In the genomic region with DNA sequence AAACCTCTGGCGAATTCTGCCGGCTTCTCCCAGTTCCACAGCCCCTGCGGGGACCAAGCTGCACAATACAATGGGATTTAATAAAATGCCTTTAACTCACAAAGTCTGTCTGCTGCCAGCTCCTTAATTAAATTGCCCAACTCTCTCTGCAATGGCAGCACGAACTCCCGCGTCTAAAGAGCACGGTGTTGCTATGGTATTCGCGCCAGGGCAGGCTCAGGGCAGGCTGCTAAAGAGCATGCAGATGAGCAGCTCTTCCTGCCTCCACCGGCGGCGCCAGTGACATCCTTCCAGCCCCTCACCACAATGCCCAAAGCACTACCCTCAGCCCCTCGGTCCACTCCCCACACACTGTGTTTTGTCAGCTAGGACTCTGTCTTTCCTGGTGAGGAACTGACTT, we compare ENCODE assay signal across 12 mouse cellular contexts. TPM values are rescaled to one million over a fixed set of nuclear protein-coding genes. Genes with fewer than 3 reads are reported as not detected.
DNase-seq lines count a peak whose midpoint lies in the region; ATAC-seq and TF ChIP-seq lines count a peak whose summit lies in the region.
"Had no signal": no experiment of that assay in that cellular context is flagged by ENCODE, and none has a peak within 500 bp of the region (broad histone marks: within the 10 kb centered on the region; RNA-seq: fewer than 3 reads in every experiment).

No protein-coding gene starts in this region.

- WGBS in intestine, embryonic 15.5 days = 12% methylated on average over 13 of the region's 13 CpGs
- WGBS in intestine, embryonic 16.5 days = 11% methylated on average over 13 of the region's 13 CpGs
- under 1% methylated on average over 13 of the region's 13 CpGs for WGBS in forebrain, embryonic 12.5 days
- 3% methylated on average over 13 of the region's 13 CpGs for WGBS in midbrain, embryonic 12.5 days

- no peaks in the 10 kb centered on the region for H3K36me3 ChIP-seq in intestine, embryonic 15.5 days
- H3K36me3 ChIP-seq in intestine, embryonic 16.5 days (ENCODE audit: control insufficient read depth, insufficient read depth, low read length) = no peaks in the 10 kb centered on the region
- no peaks in the 10 kb centered on the region for H3K36me3 ChIP-seq in forebrain, embryonic 12.5 days (replicated peaks)
- no peaks in the 10 kb centered on the region for H3K36me3 ChIP-seq in midbrain, embryonic 12.5 days
- H3K36me3 ChIP-seq: G1E had no signal

- no peak overlapping the region for H3K4me3 ChIP-seq in intestine, embryonic 15.5 days (replicated peaks)
- no peak overlapping the region for H3K4me3 ChIP-seq in intestine, embryonic 16.5 days (ENCODE audit: low read length)
- H3K4me3 ChIP-seq in forebrain, embryonic 12.5 days (replicated peaks) = no peak overlapping the region
- H3K4me3 ChIP-seq in midbrain, embryonic 12.5 days = no peak overlapping the region
- H3K4me3 ChIP-seq in gastrocnemius, adult 2 months = no peak overlapping the region
- H3K4me3 ChIP-seq: heart, adult 2 months had no signal

- 0 out of 2 replicates have a peak, but pooled peaks have one; percentile 28 for ATAC-seq in intestine, embryonic 15.5 days
- ATAC-seq in intestine, embryonic 16.5 days = no peak
- peak; percentile 69 for ATAC-seq in forebrain, embryonic 12.5 days (ENCODE audit: low FRiP score)
- peak; percentile 49 for ATAC-seq in midbrain, embryonic 12.5 days (ENCODE audit: low FRiP score, low read depth)

- intact Hi-C loops in gastrocnemius, adult 2 months (cut with DNase I) = no loop called here

- H3K9ac ChIP-seq in intestine, embryonic 15.5 days = no peak overlapping the region
- H3K9ac ChIP-seq in intestine, embryonic 16.5 days (ENCODE audit: low read depth, low read length) = no peak overlapping the region
- H3K9ac ChIP-seq in forebrain, embryonic 12.5 days = no peak overlapping the region
- H3K9ac ChIP-seq in midbrain, embryonic 12.5 days (replicated peaks) = no peak overlapping the region
- H3K9ac ChIP-seq: liver, embryonic 14.5 days had no signal

- DNase-seq in Muller cell, postnatal 12 days (ENCODE audit: inconsistent ontology term) = peak; percentile 41
- DNase-seq in ovary, postnatal 36 days (ENCODE audit: low spot score) = no peak
- no peak for DNase-seq in gastrocnemius, adult 2 months
- DNase-seq in testis, postnatal 14 days (ENCODE audit: low spot score) = no peak
- DNase-seq: cerebellum, adult 9-10 months; heart, adult 2 months had no signal

- peaks cover 4% of the 10 kb centered on the region for H3K4me1 ChIP-seq in intestine, embryonic 15.5 days (replicated peaks)
- no peaks in the 10 kb centered on the region for H3K4me1 ChIP-seq in intestine, embryonic 16.5 days (ENCODE audit: control insufficient read depth, insufficient read depth, low read length)
- peaks cover 49% of the 10 kb centered on the region for H3K4me1 ChIP-seq in forebrain, embryonic 12.5 days
- H3K4me1 ChIP-seq in midbrain, embryonic 12.5 days = peaks cover 46% of the 10 kb centered on the region

- no peak for TF ChIP-seq CTCF in gastrocnemius, adult 2 months (IDR thresholded peaks at IDR 0.05)

- H3K27me3 ChIP-seq in intestine, embryonic 15.5 days (replicated peaks) = peaks cover 6% of the 10 kb centered on the region; the same call in 1 of the 2 replicates
- no peaks in the 10 kb centered on the region for H3K27me3 ChIP-seq in intestine, embryonic 16.5 days (replicated peaks; ENCODE audit: control insufficient read depth, insufficient read depth, low read length)
- peaks cover 13% of the 10 kb centered on the region for H3K27me3 ChIP-seq in forebrain, embryonic 12.5 days
- peaks cover 10% of the 10 kb centered on the region for H3K27me3 ChIP-seq in midbrain, embryonic 12.5 days

- peak overlapping the region; percentile 30; the same call in 1 of the 2 replicates for H3K4me2 ChIP-seq in intestine, embryonic 15.5 days (replicated peaks)
- H3K4me2 ChIP-seq in intestine, embryonic 16.5 days (ENCODE audit: low read depth, low read length) = no peak overlapping the region
- H3K4me2 ChIP-seq in forebrain, embryonic 12.5 days = peak overlapping the region; percentile 33
- peak overlapping the region; percentile 16 for H3K4me2 ChIP-seq in midbrain, embryonic 12.5 days (replicated peaks)

- no peaks in the 10 kb centered on the region for H3K9me3 ChIP-seq in intestine, embryonic 15.5 days
- no peaks in the 10 kb centered on the region for H3K9me3 ChIP-seq in intestine, embryonic 16.5 days (ENCODE audit: control insufficient read depth, low read length)
- no peaks in the 10 kb centered on the region for H3K9me3 ChIP-seq in forebrain, embryonic 12.5 days
- H3K9me3 ChIP-seq in midbrain, embryonic 12.5 days = no peaks in the 10 kb centered on the region
- H3K9me3 ChIP-seq: G1E had no signal

- no peak overlapping the region for H3K27ac ChIP-seq in intestine, embryonic 15.5 days
- H3K27ac ChIP-seq in intestine, embryonic 16.5 days (ENCODE audit: low read length) = no peak overlapping the region
- H3K27ac ChIP-seq in forebrain, embryonic 12.5 days = peak overlapping the region; percentile 78
- H3K27ac ChIP-seq in midbrain, embryonic 12.5 days (replicated peaks) = peak overlapping the region; percentile 59
- H3K27ac ChIP-seq in gastrocnemius, adult 2 months = no peak overlapping the region
- H3K27ac ChIP-seq: heart, adult 2 months; liver, embryonic 14.5 days had no signal

RNA-seq across cellular contexts. Expression of gene Lrrn2, which starts 41.0 kb away (rescaled TPM):
- polyA plus RNA-seq in intestine, embryonic 15.5 days (2015; fragmentation: Nextera tagmentation; extraction: Ambion mirVana) = 4.9 TPM in 2 replicates
- polyA plus RNA-seq in intestine, embryonic 16.5 days (2015; fragmentation: Nextera tagmentation; extraction: Ambion mirVana) = 3.3 and 3.4 TPM in 2 replicates
- polyA plus RNA-seq in forebrain, embryonic 12.5 days (2016; fragmentation: Nextera tagmentation; extraction: Ambion mirVana) = 17.9 and 19.8 TPM in 2 replicates
- 19.6 and 24.4 TPM in 2 replicates for polyA plus RNA-seq in midbrain, embryonic 12.5 days (2016; fragmentation: Nextera tagmentation; extraction: Ambion mirVana)
- under 1 TPM; 0.33 to 0.73 TPM for total RNA-seq in gastrocnemius, adult 2 months (2021)
- polyA plus RNA-seq: G1E had no signal

Comparison
In these comparisons a context has a peak if more than half of its experiments do, and no peak if none do; other contexts are left out.
1. H3K27ac ChIP-seq: peak in forebrain, embryonic 12.5 days (single experiment) and midbrain, embryonic 12.5 days (single experiment); none in intestine, embryonic 15.5 days (single experiment), intestine, embryonic 16.5 days (single experiment) and gastrocnemius, adult 2 months (single experiment).